Mouse (Mus musculus) testis, adult 2 months (tissue): ENCODE results near the gene Tie1.

ENCODE experiments used
- CTCF ChIP-seq: fragments of 200-500 bp; IDR thresholded peaks from 2 replicates; pipeline ENCODE4 v1.5.1; 2012; ENCODE audit warnings: low read depth, mild to moderate bottlenecking, inconsistent platforms, low read length, moderate library complexity; ENCODE audit not compliant: control insufficient read depth, insufficient read depth, insufficient replicate concordance
- POLR2A ChIP-seq: fragments of 200-500 bp; IDR thresholded peaks from 2 replicates; pipeline ENCODE4 v1.6.1; 2012; ENCODE audit warnings: low read depth, mild to moderate bottlenecking, inconsistent platforms, low read length, moderate library complexity; ENCODE audit not compliant: control insufficient read depth

DNA sequence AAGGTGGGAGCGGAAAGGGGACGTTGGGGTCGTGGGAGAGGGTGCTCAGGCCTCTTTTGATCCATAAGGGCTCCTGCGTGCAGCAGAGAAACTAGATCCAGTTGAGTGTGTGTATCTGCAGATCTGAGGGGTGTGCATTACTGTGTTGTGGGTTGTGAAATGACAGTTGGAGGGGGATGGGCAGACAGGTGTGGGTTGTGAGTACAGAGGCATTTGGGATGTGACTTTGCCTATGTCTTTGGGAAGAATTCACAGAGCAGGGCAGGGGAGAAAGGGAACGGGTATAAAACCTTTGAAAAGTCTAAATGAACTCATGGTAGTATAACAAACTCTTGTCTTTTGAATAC, 37.4 kb upstream of the Tie1 start:
- TF ChIP-seq CTCF (no peak), POLR2A (no peak)
